Mouse (Mus musculus): ENCODE results near the gene Col19a1.
A peak's percentile ranks its signal among the peaks of the same experiment; 100 is the strongest.

The Col19a1 gene

DNA sequence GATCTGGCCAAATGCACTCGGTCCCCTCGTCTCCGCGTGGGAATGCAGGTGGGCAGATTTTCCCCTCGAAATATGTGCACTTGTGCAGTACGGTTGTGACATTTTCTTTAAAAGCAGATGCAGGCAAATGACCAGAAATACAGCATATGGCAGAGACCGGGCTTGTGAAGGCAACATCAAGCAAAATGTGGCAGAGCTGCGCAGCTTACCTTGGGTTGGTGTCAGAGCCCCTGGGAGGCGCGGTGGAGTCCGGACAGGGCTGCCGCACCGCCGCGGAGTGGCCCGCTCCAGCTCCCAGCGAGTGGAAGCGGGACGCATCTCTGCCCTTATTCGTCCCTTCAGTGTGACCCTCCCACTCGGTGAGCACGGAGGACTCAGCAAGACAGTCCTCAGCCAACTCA lies at the start of gene Col19a1:
Gene Col19a1, minus strand, starts transcription at position 332 of the 401 bp plus-strand sequence.
- no peak for DNase-seq

DNA sequence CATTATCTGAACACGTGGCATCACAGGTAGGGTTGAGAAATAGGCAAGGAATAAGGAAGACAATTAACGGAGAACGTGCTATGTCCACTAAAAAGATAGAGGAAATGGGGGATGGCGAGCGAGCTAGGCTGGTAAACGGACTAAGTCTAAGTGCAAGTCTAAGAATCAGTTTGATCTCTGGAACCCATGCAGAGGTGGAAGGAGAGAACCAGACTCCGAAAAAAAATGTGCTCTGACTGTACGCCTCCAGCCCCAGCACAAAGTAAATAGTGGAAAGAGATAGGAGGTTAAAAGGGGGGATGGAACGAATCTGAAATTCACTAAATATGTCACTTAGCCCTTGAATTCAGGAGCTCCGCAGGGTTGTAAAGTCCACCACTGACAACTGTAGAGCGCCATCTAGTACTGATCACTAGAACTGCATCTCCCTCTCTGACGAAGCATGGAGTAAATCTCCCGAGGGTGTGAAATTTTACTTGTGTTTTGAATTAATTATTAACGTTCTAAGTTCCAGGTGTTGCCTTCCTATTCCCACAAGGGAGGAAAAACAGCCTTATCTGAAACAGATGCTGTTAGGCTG lies 46.4 kb upstream of the Col19a1 start:
- peak in 1 of 2 experiments; percentile 10 for DNase-seq

DNA sequence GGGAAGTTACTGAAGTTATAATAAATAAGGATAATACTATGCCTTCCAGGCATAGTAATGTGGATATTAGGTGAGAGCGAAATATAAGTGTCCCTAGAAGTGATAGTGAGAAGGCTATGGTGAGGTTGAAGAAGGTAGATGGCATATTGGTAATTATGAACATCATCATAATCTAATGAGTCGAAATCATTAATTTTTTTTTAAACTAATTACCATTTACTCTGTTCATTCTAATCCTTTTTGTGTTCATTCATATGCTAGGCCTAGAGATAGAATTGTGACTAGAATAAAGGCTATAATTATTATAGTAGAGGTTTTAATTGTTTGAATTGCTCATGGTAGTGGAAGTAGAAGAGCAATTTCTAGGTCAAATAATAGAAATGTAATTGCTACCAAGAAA lies 25.3 kb upstream of the Col19a1 start:
- DNase-seq, result peak in 1 of 2 experiments; percentile 63

DNA sequence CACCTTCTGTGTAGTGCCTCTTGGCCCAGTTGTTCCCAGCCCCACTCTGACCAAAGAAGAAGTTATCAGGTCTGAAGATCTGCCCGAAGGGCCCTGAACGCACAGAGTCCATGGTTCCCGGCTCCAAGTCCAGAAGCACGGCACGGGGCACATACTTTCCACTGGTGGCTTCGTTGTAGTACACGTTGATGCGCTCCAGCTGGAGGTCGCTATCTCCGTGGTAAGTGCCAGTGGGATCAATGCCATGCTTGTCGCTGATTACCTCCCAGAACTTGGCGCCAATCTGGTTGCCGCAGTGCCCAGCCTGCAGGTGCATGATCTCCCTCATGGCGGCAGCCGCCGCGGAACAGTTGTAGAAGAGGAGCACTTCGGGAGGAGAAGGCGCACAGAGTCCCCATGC lies 7.8 kb upstream of the Col19a1 start:
- no peak for DNase-seq

DNA sequence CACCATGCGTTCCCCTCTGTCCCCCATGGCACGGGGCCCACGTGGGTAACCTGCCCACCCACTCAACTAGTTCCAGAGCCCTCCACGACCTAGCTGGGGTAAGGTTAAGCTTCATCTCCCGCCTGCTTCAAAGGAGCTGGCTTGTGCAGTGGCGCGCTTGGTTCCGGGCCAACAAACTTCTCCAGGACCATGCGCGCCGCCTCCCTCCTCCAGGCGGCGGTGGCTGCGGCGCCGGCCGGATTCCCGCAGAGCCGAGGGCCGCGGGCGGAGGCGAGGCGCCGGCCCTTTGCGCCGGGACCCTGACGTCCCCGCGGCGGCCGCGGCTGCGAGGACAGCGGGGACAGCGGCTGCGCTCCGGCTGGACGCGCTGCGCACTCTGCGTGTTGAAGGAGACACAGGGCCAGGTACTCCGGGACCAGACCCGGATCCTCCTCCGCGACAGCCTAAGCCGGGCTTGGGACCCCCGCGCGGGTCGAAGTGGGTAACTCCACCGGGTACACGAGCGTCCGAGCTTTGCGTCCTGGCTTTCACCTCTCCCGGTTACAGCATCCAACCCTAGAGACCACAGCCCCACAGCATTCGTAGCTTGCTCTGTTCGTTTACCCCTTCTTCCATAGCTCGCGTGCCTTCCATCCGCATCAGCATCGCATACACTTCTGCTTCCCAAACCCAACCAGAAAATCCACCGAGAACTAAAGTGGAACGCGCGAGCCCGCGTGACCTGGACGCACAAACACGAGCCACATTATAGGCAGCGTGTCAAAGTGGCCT lies 717 bp downstream of the Col19a1 start:
- DNase-seq, result peak; percentile 13 to 40

DNA sequence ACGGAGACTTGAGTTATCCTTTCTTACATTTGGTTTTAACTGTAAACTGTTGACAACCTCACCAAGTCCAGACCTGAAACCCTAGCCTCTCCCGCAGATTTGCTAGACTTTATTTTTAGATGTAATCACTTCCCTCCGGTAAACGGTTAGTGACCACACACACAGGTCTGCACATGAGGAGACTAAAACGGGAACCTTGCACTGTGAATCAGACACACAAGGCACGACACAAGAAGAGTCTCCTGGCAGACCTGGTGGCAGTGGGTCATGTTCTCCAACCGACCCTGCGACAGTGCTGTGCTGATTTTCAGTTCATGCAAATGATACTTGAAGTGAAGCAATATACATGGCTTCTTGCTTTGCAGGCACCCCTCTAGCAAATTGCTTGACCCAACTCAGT lies 14.7 kb downstream of the Col19a1 start:
- DNase-seq, result no peak

DNA sequence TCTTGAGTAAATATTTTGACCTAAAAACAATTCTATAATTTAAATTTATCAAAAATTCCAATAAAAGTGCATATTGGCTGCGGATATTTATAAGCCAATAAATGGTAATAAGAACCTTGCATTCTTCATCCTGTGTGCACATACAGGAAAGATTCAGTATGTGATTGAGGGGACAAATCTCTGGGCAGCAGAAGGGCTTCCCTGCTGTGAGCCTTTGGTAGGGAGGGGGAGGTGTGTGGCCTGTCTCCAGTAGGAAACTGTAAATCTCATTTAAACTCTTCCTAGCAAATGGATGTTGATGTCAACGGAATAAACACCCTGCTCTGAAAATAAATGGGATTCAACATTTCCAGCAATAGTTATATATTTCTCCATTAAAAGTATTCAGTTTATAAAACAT lies 23.2 kb downstream of the Col19a1 start:
- DNase-seq, result no peak

DNA sequence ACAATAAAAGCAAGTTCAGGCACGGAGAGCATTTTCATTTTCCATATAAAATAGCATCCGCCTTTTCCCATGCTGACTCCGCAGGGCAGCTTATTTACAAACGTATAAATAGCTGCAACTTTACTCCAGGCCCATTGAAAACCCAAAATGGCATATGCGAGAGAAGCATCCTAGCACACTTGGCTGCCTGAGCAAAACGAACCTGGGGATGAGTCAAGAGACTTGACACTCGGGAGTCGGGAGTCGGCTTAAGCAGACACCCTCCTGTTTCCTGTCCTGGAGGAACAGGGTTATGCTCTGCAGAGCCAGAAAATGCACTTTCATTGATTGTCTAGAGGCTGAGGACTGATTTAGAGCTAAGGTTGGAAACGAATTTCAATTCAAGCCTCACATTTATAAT lies 29.3 kb downstream of the Col19a1 start:
- DNase-seq, result no peak

DNA sequence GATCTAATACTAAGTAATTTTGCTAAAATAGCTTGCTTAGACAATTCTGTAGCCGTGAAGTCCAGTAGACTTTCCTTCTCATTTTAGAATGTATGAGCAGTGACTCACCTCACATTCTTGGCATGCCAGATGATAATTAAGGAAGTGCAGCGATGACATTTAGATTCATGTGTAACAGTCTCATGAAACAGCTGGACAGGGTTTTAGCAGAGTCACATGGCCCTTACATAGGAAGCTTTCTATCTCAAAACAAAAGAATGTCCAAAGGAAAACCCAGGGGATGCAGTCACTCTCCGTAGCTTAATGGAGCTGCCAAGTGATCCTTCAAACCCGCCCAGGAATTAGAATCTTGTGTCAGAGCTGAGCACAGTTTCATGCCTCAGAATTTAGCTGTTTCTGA lies 33.8 kb downstream of the Col19a1 start:
- no peak for DNase-seq

DNA sequence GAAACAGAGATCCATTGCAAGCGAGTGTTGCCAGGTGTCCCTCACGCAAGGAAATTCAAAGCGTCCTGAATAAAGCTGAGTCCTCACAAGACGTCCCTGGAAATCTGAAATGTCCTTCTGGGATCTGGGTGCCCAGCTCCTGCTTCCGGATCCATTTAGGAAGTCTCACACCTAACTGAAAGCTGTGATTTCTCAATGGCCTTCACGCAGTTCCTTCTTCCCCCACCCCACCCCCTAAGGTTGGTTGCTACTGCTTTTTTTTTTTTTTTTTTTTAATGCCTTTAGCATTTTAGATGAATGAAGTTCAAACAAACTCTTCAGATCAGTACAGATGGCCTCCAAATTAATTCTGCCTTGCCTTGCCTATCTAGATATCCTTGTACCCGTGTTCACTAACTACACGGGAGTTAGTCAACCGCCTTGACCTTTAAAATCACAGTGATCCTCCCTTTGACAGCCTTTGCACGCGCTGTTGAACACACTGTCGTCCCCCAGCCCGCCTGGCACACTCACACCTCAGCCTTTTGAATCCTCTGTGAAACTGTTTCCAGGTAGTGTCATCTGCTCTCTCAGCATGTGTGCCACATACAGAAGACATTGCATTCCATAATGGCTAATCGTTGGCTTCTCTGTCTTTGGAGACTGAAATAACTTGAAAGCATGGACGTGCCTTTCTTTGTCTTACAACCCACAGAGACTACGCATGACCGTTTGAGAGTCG lies 36.6 kb downstream of the Col19a1 start:
- no peak for DNase-seq

DNA sequence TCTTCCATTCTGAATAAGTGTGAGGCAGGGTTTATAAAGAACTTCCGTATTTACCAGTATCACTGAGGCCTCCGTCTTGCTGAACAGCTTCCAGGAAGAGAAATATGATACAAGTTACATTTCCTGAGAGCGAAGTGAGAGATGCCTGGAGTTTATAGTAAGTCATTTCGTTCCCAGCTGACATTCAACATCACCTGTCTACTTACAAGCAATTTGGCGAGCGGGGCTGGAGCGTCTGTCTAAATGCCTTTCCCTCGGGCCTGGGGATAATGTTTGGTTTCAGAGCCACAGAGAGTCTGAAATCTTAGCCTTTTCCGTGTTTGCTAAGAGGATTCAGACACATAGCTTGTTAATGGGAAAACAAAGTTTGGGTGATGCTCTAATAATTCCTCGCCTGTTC lies 37.2 kb downstream of the Col19a1 start:
- DNase-seq, result no peak

DNA sequence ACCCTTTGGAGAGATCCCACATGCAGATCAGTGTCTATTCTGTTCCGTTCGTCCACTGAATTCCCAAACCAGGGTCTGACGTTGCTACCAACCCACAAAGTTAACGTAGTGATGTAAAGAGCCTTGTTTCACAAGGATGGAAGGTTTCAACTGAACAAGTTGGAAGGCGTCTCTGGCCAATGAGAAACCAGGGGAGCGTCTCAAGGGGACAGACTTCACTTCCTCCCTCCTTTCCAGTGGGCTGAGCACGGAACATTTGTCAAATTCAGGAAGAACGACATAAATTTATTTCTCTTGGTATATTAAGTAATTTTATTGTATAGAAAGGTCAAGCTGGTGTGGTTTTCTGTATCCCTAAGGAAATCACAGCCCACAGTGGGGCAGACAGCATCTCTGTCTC lies 38.2 kb downstream of the Col19a1 start:
- DNase-seq, result no peak

DNA sequence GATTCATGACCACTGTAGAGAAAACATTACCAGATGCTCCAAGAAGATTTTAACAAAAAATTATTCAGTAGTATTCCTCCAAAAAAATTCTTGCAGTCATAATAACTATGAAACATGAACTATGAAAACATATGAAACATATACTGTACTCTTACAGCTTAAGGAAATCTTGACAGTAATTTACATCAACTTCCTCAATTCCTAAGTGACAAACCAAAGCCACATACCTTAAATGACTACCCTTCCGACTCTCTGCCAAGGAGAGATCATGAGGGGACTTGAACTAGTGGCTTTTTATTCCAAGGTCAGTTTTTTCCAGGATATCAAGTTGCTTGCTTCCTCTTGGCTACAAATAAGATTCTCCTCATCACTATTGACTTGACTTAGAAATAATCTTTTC lies 39.7 kb downstream of the Col19a1 start:
- no peak for DNase-seq

DNA sequence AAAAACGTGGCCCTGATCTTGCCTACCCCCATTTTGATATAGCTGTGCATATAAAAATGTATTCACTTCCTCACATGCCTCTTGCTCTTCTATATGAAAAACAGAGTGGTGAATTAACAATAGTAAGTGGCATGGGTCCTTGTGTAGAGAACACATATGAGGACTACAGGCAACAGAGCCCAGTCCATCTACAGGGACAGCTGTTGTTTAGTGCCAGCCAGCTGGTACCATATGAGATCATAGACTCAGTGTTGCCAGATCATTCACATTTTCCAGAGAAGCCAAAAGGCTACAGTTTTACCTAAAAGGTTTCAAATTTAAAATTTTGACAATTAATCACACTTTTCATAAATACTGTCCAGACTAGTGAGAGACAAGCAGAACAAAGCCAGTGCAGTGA lies 47.4 kb downstream of the Col19a1 start:
- no peak for DNase-seq

DNA sequence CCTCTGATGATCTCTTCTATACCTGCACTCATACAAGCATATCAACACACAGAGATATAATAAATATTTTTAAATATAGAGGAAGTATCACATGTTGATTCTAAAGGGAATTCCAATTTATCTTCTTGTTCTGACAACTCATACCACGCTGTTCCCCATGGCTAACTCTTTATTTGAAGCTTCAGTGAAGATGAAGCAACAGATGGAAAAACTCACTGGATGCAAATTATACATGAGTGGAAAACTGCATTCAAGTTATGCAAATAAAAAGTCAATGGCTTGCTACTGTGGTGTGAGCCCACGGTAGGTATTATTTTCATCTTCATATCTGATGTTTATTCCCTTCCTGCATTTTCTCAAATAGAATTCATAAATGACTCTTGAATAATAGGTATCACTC lies 60.1 kb downstream of the Col19a1 start:
- no peak for DNase-seq

DNA sequence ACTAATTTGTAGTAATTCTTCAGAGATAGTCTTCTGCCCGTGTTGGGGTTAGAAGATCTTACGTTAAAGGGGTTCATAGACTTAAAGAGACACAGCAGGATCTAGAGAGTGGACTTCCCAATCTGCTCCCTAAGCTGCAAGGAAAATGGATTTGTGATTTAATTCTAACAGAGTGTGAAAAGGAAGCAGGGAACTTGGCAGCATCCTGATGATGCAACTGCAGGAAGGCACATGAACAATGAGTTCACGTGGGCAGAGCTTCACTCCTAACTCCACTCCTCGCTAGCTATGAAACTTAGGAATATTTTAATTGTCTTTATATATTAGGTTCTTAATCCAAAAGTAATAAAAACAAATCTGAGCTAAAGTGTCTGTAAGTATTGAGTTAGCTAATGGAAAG lies 69.8 kb downstream of the Col19a1 start:
- DNase-seq, result no peak

DNA sequence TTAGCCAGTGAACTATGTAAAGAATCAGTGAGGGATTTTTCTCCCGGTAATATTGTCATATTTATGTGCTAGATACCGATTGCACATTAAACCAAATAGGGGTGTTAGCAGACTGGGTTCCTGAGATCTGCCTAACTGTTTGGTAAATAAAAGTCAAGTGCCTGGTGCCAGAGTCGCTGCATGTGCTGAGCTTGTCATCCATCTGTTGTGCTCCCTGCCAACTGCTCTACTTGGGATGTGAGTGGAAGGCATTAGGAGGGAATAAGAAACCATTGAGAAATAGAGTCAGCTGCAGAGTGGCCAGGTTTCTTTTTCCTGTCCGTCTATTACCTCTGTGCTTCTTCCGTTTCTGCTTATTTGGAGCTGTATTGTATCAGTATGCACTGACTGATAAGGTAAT lies 71.9 kb downstream of the Col19a1 start:
- DNase-seq, result no peak

DNA sequence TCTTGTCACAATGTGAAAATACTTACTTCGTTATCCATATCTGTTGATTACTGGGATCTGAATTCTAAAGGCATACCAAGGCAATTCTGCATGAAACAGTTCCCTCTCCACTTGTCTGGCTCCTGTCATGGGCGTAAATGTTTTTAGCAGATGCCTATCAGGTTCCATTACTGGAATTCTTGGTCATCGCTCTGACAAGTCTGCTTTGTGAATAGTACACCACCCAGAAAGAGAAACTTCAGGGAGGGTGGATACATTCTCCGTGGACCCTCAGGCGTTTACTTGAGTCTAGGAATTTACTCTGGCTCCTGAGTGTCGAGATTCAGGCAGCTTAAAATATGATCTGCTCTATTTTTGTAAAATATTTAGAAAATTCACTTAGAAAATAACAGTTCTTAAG lies 75.7 kb downstream of the Col19a1 start:
- DNase-seq, result no peak

DNA sequence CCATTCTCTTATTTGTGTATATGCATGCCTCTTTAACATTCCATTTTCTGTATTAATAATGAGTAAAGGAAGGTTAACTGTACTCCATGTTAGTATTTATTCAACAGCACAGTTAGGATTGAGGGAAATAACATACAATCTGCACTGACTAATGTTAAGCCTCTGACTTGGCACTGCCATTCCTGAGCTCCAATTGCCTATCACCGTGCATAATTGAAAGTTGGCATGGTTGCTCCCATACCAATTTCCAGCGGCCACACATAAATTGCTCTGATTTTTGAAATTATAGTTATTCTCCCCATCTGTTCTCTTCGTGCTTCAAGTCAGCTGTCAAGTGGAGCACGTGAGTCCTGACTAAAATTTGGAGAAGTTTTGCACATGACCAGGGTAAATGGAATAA lies 91.9 kb downstream of the Col19a1 start:
- DNase-seq, result no peak

DNA sequence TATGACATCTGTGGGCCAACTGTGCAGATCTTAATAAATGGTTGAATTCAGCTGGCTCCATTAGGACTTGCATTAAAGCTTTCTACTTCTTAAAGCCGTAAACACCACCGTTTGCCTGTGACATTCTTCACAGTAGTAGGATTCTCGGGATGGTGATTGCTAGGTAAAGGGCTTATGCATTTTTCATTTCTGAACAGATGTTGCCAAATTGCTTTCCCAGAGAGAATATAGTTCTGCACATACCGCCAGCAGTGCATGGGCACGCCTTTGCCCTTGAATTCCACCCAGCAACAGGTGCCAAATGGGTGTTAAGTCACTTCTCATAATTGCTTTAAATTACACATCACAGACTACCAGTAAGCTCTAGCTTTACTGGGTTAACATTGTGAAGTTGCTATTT lies 103.1 kb downstream of the Col19a1 start:
- no peak for DNase-seq

DNA sequence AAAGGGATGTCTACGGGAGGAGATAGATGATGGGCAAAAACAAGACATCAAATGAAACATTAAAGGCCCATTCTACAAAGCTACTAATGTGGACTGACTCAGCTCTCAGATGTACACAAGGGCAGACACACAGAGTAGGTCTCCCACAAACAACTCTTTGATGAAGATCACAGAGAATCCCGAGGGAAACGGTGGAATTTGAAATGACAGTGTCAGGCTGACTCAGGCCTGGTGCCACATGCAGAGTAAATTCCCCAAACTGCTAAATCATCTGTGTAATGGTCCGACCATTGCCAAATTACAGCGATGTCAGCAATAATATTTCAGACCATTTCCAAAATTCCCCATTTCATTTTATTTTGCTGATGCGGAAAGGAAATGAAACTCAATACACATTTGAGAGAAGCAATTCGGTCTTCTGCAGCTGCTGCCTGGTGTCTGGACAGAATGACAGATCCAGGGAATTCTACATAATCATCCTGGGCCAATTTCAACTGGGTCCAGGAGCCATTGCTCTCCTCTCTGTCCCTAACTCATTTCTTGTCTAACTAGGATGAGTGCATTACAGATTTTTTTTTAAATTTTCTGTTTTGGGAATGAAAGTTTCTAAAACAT lies 116.1 kb downstream of the Col19a1 start:
- DNase-seq, result no peak

DNA sequence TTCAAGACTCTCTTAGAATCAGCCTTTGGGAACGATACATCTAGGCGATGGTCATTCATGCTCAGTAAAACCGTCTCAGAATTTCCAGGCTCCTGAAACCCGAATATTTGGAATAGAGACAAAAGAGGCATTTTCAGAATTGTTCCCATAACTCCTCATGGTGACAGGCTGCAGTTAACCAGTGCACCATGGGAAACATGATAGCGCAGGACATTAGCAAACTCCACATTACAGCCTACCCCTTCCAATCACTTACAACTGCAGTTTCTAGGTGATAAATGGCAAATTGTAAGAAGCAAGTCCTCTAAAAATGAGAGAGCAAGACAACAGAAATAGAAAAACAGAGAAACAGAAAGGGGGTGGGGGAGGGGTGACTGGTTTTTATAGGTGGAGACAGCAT lies 116.6 kb downstream of the Col19a1 start:
- DNase-seq, result no peak

DNA sequence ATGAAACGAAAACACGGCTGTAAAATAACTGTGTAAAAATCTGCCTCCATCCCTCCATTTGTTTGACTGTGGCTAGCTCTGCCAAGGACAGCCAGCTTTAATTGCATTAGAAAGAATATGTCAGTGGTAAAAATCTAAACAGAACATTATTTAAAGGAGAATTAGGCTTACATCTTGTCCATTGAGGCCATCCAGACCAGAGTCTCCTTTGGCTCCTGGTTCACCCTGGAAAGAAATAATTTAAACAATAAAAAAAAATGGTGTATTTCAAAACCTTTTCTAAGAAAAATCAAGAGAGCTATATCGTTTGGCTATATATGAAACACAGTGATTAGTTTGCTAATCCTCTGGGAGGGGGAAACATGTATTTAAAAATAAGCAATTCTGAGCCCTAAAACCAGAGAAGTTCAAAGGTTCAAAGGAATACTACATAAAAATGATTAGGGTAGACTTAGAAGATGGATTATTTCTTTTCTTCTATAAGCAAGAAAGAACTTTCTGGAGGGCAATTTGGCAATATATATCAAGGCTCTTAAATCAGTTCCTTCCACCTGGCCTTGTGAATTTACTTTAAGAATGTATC lies 125.9 kb downstream of the Col19a1 start:
- no peak for DNase-seq

Measured in kidney, postnatal 25 days (tissue).